Mouse (Mus musculus) intestine, postnatal 0 days (tissue): Measurements from ENCODE around the gene Nubp1. TPM values are rescaled to one million over a fixed set of nuclear protein-coding genes. Genes with fewer than 3 reads are reported as not detected.

Source experiments
- ATAC-seq: fragments of 200-750 bp; cut with Nextera tagmentation; 2 replicates; pipeline ENCODE4 v1.8.0; 2017; ENCODE audit warnings: mild to moderate bottlenecking, moderate TSS enrichment, moderate library complexity
- H3K27ac ChIP-seq: fragments of 300-500 bp; sonication (generic); 2 replicates; pipeline ENCODE4 v1.5.1; 2014; ENCODE audit warnings: mild to moderate bottlenecking, low read depth, low read length, moderate library complexity
- H3K27me3 ChIP-seq: fragments of 300-500 bp; sonication (generic); replicated peaks from 2 replicates; pipeline ENCODE4 v1.6.1; 2014; ENCODE audit warnings: low read length, mixed read lengths; ENCODE audit not compliant: control insufficient read depth, insufficient read depth
- H3K36me3 ChIP-seq: fragments of 300-500 bp; sonication (generic); 2 replicates; pipeline ENCODE4 v1.6.1; 2014; ENCODE audit warnings: mild to moderate bottlenecking, moderate library complexity; ENCODE audit not compliant: control insufficient read depth, insufficient read depth
- H3K4me1 ChIP-seq: fragments of 300-500 bp; sonication (generic); replicated peaks from 2 replicates; pipeline ENCODE4 v1.6.1; 2014; ENCODE audit warnings: antibody characterized with exemption, low read length, mixed read lengths; ENCODE audit not compliant: control insufficient read depth, insufficient read depth
- H3K4me2 ChIP-seq: fragments of 300-500 bp; sonication (generic); replicated peaks from 2 replicates; pipeline ENCODE4 v1.6.1; 2014; ENCODE audit warnings: low read depth, mild to moderate bottlenecking, moderate library complexity
- H3K4me3 ChIP-seq: fragments of 300-500 bp; sonication (generic); 2 replicates; pipeline ENCODE4 v1.5.1; 2014; ENCODE audit warnings: low read depth, low read length
- H3K9ac ChIP-seq: fragments of 300-500 bp; sonication (generic); 2 replicates; pipeline ENCODE4 v1.6.1; 2014; ENCODE audit warnings: mild to moderate bottlenecking, low read depth, low read length
- H3K9me3 ChIP-seq: fragments of 300-500 bp; sonication (generic); 2 replicates; pipeline ENCODE4 v1.6.1; 2016; ENCODE audit warnings: mixed run types; ENCODE audit not compliant: control insufficient read depth
- CTCF ChIP-seq: sonication (generic); IDR thresholded peaks from 2 replicates; pipeline ENCODE4 v1.5.1; 2016; ENCODE audit warnings: low read depth, mild to moderate bottlenecking, control low read depth, antibody characterized with exemption, moderate library complexity
- WGBS: fragments of 180-500 bp; shearing (Covaris S2); extraction: QIAGEN DNeasy Blood & Tissue Kit; methylation state at CpG from one replicate; pipeline ENCODE4 v1.1.7; 2014; 5-methylcytosine and 5-hydroxymethylcytosine counted together
- polyA plus RNA-seq: library from polyadenylated mRNA; unstranded; fragments of >200 nt; fragmentation: Nextera tagmentation; extraction: Ambion mirVana; gene quantifications from 2 replicates; pipeline ENCODE4 v1.2.1, GENCODE M21; 2015

Gene Nubp1
- polyA plus RNA-seq, 1 experiment from 2014 or later: 29.6 TPM

- Histone ChIP-seq H3K9me3 (no peaks in the 10 kb centered on the region), H3K4me2 (no peak overlapping the region), H3K36me3 (no peaks in the 10 kb centered on the region), H3K4me3 (no peak overlapping the region), H3K27me3 (0 out of 2 replicates have a peak, but pooled peaks cover 4% of the 10 kb centered on the region), H3K27ac (no peak overlapping the region), H3K9ac (no peak overlapping the region), H3K4me1 (no peaks in the 10 kb centered on the region)
- no peak for ATAC-seq
- WGBS: 31% methylated on average over 7 of the region's 7 CpGs
- TF ChIP-seq CTCF: peak; percentile 96
Measured at GRCm38 (mm10) chr16:10399160-10399559, 12.6 kb upstream of the Nubp1 start.

GRCm38 (mm10) chr16:10415976-10416375, 4.2 kb downstream of the Nubp1 start:
- no peak for ATAC-seq
- Histone ChIP-seq H3K27ac (no peak overlapping the region), H3K4me3 (no peak overlapping the region), H3K4me2 (no peak overlapping the region), H3K36me3 (peaks cover 65% of the 10 kb centered on the region), H3K9ac (no peak overlapping the region), H3K4me1 (0 out of 2 replicates have a peak, but pooled peaks cover 5% of the 10 kb centered on the region), H3K27me3 (no peaks in the 10 kb centered on the region), H3K9me3 (no peaks in the 10 kb centered on the region)
- TF ChIP-seq CTCF: peak; percentile 74
- 82% methylated on average over 6 of the region's 6 CpGs for WGBS

- Histone ChIP-seq H3K27me3 (no peaks in the 10 kb centered on the region), H3K27ac (no peak overlapping the region), H3K9ac (no peak overlapping the region), H3K4me1 (no peaks in the 10 kb centered on the region), H3K4me2 (no peak overlapping the region), H3K4me3 (no peak overlapping the region), H3K36me3 (peaks cover 74% of the 10 kb centered on the region), H3K9me3 (no peaks in the 10 kb centered on the region)
- TF ChIP-seq CTCF: peak; percentile 70
- ATAC-seq: no peak
- 94% methylated on average over 4 of the region's 4 CpGs for WGBS
Measured at GRCm38 (mm10) chr16:10416866-10417265, 5.1 kb downstream of the Nubp1 start.

- Histone ChIP-seq H3K4me2 (no peak overlapping the region), H3K36me3 (peaks cover 82% of the 10 kb centered on the region), H3K4me1 (no peaks in the 10 kb centered on the region), H3K27ac (no peak overlapping the region), H3K4me3 (no peak overlapping the region), H3K9me3 (no peaks in the 10 kb centered on the region), H3K9ac (no peak overlapping the region), H3K27me3 (no peaks in the 10 kb centered on the region)
- ATAC-seq: no peak
- 93% methylated on average over 9 of the region's 9 CpGs for WGBS
- TF ChIP-seq CTCF: no peak
Measured at GRCm38 (mm10) chr16:10417723-10418259, 6.0 kb downstream of the Nubp1 start.

DNA sequence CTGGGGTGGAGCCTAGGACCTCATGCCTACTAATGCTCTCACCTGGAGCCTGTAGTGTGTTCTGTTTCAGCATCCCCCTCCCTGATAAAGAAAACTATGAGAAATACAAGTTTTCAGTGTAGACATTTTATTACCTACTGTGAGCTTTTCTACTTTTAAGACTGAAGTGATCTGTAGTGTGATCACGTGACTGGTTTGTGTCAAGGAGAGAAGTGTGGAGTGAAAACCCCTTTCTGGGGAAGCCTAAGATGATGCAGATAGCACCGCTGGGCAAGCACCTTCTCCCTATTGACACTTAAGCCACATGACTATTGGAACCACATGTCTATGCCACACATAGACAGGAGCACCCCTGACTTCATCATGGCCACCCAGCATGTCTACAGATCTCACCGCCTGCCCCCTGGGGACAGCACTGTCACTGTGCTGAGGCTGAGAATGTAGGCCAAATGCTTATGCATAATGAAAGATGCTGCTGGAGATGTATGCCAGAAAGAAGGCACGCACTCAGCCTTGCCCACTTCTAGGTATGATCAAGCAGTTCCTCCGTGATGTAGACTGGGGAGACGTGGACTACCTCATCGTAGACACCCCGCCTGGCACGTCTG, 8.8 kb downstream of the Nubp1 start:
- no peak for ATAC-seq
- H3K4me1 ChIP-seq: no peaks in the 10 kb centered on the region
- no peak overlapping the region for H3K9ac ChIP-seq
- H3K4me2 ChIP-seq: no peak overlapping the region
- no peaks in the 10 kb centered on the region for H3K9me3 ChIP-seq
- no peak overlapping the region for H3K4me3 ChIP-seq
- no peak for TF ChIP-seq CTCF
- H3K27me3 ChIP-seq: no peaks in the 10 kb centered on the region
- H3K36me3 ChIP-seq: peaks cover 86% of the 10 kb centered on the region
- H3K27ac ChIP-seq: no peak overlapping the region
- WGBS: 94% methylated on average over 9 of the region's 9 CpGs

DNA sequence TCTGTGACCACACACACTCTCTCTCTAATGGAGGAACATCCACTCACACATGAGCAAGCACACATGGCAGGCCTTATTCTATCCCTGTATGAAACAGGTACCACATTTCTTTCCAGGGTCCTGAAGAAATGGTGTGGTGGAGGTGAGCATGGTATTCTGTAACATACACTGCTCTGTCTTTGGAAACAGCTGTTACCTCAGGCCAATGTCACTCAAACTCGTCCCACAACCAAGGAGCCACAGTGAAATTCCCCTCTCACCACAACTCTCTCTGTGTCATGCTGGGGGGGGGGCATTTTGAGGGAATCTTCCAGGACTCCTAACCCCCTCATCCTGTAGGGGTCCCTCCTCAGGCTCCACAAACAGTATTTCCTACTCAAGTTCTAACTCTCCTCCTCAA, 20.2 kb downstream of the Nubp1 start:
- Histone ChIP-seq H3K4me3 (no peak overlapping the region), H3K4me2 (no peak overlapping the region), H3K36me3 (no peaks in the 10 kb centered on the region; the same call in 1 of the 2 replicates), H3K4me1 (peaks cover 3% of the 10 kb centered on the region; the same call in 1 of the 2 replicates), H3K27me3 (no peaks in the 10 kb centered on the region), H3K9me3 (no peaks in the 10 kb centered on the region), H3K27ac (no peak overlapping the region), H3K9ac (no peak overlapping the region)
- WGBS: 92% methylated on average over 1 of the region's 1 CpGs
- TF ChIP-seq CTCF: no peak
- ATAC-seq: no peak
